Mouse (Mus musculus): ENCODE measurements around the gene Cldn14. TPM values are rescaled to one million over a fixed set of nuclear protein-coding genes. Genes with fewer than 3 reads are reported as not detected.

Cldn14 gene
- polyA plus RNA-seq, 1 experiment from 2014 or later, result not detected

GRCm38 (mm10) chr16:93957402-93957801, 51.2 kb downstream of the Cldn14 start:
- no peak overlapping the region for H3K9ac ChIP-seq (replicated peaks; ENCODE audit: low read depth, low read length)
- 0 out of 2 replicates have a peak, but pooled peaks cover 2% of the 10 kb centered on the region for H3K4me1 ChIP-seq (ENCODE audit: control insufficient read depth, insufficient read depth, low read length)
- no peaks in the 10 kb centered on the region for H3K27me3 ChIP-seq (ENCODE audit: control insufficient read depth, insufficient read depth, low read length)
- ATAC-seq (ENCODE audit: insufficient number of reproducible peaks, insufficient read depth, low FRiP score, low read depth), result no peak
- H3K27ac ChIP-seq (ENCODE audit: low read length), result no peak overlapping the region
- H3K4me3 ChIP-seq (ENCODE audit: low read depth, low read length), result no peak overlapping the region
- H3K4me2 ChIP-seq (replicated peaks; ENCODE audit: low read depth, low read length), result no peak overlapping the region
- no peaks in the 10 kb centered on the region for H3K9me3 ChIP-seq (ENCODE audit: control insufficient read depth, low read depth, low read length)
- H3K36me3 ChIP-seq (ENCODE audit: control insufficient read depth, insufficient read depth, low read length), result no peaks in the 10 kb centered on the region
- WGBS, result 56% methylated on average over 12 of the region's 12 CpGs

DNA sequence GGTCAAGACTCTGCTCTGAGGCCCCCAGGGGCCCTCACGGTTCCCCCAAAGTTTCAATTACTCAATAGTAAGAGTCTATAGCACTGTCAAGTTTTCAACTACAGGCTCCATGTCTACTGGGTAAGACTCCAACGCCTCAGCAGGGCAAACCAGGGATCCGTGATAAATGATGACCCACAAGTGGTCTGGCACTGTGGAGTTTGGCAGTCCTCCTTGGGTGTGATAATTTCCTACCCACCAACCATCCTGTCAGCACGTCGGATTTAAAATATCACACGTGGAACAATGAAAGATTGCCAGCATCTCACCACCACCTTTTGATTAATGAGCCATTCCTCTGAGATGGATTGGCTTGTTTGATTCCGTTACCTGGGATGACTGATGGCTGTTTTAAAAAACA, 51.7 kb downstream of the Cldn14 start:
- no peaks in the 10 kb centered on the region for H3K9me3 ChIP-seq (ENCODE audit: control insufficient read depth, low read depth, low read length)
- no peaks in the 10 kb centered on the region for H3K27me3 ChIP-seq (ENCODE audit: control insufficient read depth, insufficient read depth, low read length)
- 70% methylated on average over 7 of the region's 7 CpGs for WGBS
- no peak for ATAC-seq (ENCODE audit: insufficient number of reproducible peaks, insufficient read depth, low FRiP score, low read depth)
- H3K36me3 ChIP-seq (ENCODE audit: control insufficient read depth, insufficient read depth, low read length), result no peaks in the 10 kb centered on the region
- no peak overlapping the region for H3K4me3 ChIP-seq (ENCODE audit: low read depth, low read length)
- no peaks in the 10 kb centered on the region for H3K4me1 ChIP-seq (ENCODE audit: control insufficient read depth, insufficient read depth, low read length)
- H3K27ac ChIP-seq (ENCODE audit: low read length), result no peak overlapping the region
- no peak overlapping the region for H3K4me2 ChIP-seq (replicated peaks; ENCODE audit: low read depth, low read length)
- no peak overlapping the region for H3K9ac ChIP-seq (replicated peaks; ENCODE audit: low read depth, low read length)

DNA sequence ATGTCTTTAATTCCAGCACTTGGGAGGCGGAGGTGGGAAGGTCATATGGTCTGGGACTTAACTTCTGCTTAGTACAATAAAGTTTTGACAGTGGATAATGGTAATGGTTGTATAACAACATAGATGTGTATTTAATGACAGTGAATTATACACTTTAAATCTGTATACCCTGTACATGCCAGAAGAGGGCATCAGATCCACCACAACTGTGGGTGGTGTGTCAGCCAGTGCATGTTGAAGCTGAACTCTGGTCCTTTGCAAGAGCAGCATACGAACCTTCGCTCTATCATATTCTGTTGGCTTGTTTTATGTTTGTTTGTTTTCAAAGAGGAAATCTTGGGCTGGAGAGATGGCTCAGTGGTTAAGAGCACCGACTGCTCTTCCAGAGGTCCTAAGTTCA, 61.2 kb downstream of the Cldn14 start:
- Histone ChIP-seq H3K4me3 (ENCODE audit: low read depth, low read length) (no peak overlapping the region), H3K4me1 (ENCODE audit: control insufficient read depth, insufficient read depth, low read length) (peaks cover 3% of the 10 kb centered on the region; the same call in 1 of the 2 replicates), H3K27me3 (ENCODE audit: control insufficient read depth, insufficient read depth, low read length) (no peaks in the 10 kb centered on the region), H3K9ac (replicated peaks; ENCODE audit: low read depth, low read length) (no peak overlapping the region), H3K27ac (ENCODE audit: low read length) (no peak overlapping the region), H3K36me3 (ENCODE audit: control insufficient read depth, insufficient read depth, low read length) (no peaks in the 10 kb centered on the region), H3K4me2 (replicated peaks; ENCODE audit: low read depth, low read length) (no peak overlapping the region), H3K9me3 (ENCODE audit: control insufficient read depth, low read depth, low read length) (no peaks in the 10 kb centered on the region)
- 86% methylated on average over 4 of the region's 4 CpGs for WGBS
- no peak for ATAC-seq (ENCODE audit: insufficient number of reproducible peaks, insufficient read depth, low FRiP score, low read depth)

- Histone ChIP-seq H3K27me3 (ENCODE audit: control insufficient read depth, insufficient read depth, low read length) (no peaks in the 10 kb centered on the region), H3K27ac (ENCODE audit: low read length) (no peak overlapping the region), H3K9me3 (ENCODE audit: control insufficient read depth, low read depth, low read length) (no peaks in the 10 kb centered on the region), H3K9ac (replicated peaks; ENCODE audit: low read depth, low read length) (no peak overlapping the region), H3K4me2 (replicated peaks; ENCODE audit: low read depth, low read length) (no peak overlapping the region), H3K4me1 (ENCODE audit: control insufficient read depth, insufficient read depth, low read length) (peaks cover 3% of the 10 kb centered on the region; the same call in 1 of the 2 replicates), H3K4me3 (ENCODE audit: low read depth, low read length) (no peak overlapping the region), H3K36me3 (ENCODE audit: control insufficient read depth, insufficient read depth, low read length) (no peaks in the 10 kb centered on the region)
- WGBS, result 88% methylated on average over 6 of the region's 6 CpGs
- no peak for ATAC-seq (ENCODE audit: insufficient number of reproducible peaks, insufficient read depth, low FRiP score, low read depth)
These were observed 64.3 kb downstream of the Cldn14 start for GRCm38 (mm10) chr16:93944301-93944700.

DNA sequence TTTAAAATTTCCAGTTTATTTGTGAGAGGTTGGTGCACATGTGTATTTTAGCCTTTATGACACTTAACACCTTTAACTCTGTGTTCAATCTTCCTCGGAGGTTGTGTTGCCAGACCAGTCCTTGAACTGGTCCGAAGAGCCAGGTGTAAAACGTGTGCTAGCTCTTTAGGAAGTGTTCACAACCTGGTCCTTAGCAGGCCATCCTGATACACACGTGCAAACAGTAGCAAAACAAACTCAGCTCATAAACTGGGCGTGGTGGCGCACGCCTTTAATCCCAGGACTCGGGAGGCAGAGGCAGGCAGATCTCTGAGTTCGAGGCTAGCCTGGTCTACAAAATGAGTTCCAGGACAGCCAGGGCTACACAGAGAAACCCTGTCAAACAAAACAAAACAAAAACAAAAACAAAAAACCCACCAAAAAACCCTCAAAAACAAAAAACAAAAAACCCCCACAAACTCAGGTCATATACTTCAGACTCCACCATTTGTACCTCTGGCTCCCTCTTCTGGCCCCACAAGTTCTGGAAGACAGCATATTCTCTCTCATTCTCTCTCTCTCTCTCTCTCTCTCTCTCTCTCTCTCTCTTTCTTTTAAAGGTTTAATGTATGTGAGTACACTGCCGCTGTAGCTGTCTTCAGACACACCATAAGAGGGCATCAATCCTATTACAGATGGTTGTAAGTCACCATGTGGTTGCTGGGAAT, 65.7 kb downstream of the Cldn14 start:
- no peak overlapping the region for H3K4me2 ChIP-seq (replicated peaks; ENCODE audit: low read depth, low read length)
- no peak for ATAC-seq (ENCODE audit: insufficient number of reproducible peaks, insufficient read depth, low FRiP score, low read depth)
- H3K9me3 ChIP-seq (ENCODE audit: control insufficient read depth, low read depth, low read length), result no peaks in the 10 kb centered on the region
- H3K27me3 ChIP-seq (ENCODE audit: control insufficient read depth, insufficient read depth, low read length), result no peaks in the 10 kb centered on the region
- no peaks in the 10 kb centered on the region; the same call in 1 of the 2 replicates for H3K4me1 ChIP-seq (ENCODE audit: control insufficient read depth, insufficient read depth, low read length)
- H3K4me3 ChIP-seq (ENCODE audit: low read depth, low read length), result no peak overlapping the region
- no peaks in the 10 kb centered on the region for H3K36me3 ChIP-seq (ENCODE audit: control insufficient read depth, insufficient read depth, low read length)
- WGBS, result 90% methylated on average over 10 of the region's 10 CpGs
- H3K9ac ChIP-seq (replicated peaks; ENCODE audit: low read depth, low read length), result no peak overlapping the region
- no peak overlapping the region for H3K27ac ChIP-seq (ENCODE audit: low read length)

DNA sequence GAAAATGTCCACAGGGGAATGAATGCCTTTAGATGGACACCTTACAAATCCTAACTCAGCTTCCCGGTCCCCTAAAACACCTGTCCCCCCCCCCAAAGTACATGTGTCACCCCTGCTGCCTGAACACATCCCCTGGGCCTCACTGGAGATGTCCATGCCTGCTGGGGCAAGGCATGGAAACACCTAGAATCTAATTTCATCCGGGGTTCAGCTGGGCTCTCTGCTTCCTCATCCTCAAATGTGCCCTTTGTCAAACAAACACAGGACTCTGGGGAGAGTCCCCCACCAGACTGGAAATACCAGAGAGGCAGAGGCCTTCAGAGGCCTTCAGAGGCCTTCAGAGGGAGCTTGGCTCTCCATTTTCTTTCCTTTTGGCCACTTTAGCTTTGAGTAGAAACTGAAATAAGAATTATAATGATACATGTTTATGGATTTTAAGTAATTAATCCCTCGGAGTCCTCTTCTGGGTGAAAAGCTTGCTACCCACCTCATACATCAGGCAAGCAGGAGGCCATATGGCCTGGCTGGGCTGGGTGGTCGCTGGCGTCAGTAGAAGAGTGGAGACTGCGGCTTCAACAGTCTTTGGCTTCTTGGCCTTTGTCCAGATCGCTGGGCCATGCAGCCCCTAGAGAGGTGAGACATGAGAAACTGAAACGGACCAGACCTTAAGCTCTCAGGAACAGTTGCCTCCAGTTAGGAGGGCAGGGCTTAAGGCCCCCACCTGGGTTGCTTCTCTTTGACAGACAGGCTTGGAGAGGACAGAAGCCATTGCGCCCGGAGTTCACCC, 66.7 kb downstream of the Cldn14 start:
- Histone ChIP-seq H3K36me3 (ENCODE audit: control insufficient read depth, insufficient read depth, low read length) (no peaks in the 10 kb centered on the region), H3K4me3 (ENCODE audit: low read depth, low read length) (no peak overlapping the region), H3K4me2 (replicated peaks; ENCODE audit: low read depth, low read length) (no peak overlapping the region), H3K27me3 (ENCODE audit: control insufficient read depth, insufficient read depth, low read length) (no peaks in the 10 kb centered on the region), H3K4me1 (ENCODE audit: control insufficient read depth, insufficient read depth, low read length) (no peaks in the 10 kb centered on the region; the same call in 1 of the 2 replicates), H3K27ac (ENCODE audit: low read length) (no peak overlapping the region), H3K9me3 (ENCODE audit: control insufficient read depth, low read depth, low read length) (no peaks in the 10 kb centered on the region), H3K9ac (replicated peaks; ENCODE audit: low read depth, low read length) (no peak overlapping the region)
- ATAC-seq (ENCODE audit: insufficient number of reproducible peaks, insufficient read depth, low FRiP score, low read depth), result no peak
- 62% methylated on average over 10 of the region's 10 CpGs for WGBS

GRCm38 (mm10) chr16:93939961-93940360, 68.7 kb downstream of the Cldn14 start:
- WGBS, result 77% methylated on average over 4 of the region's 4 CpGs
- no peak overlapping the region for H3K27ac ChIP-seq (ENCODE audit: low read length)
- H3K27me3 ChIP-seq (ENCODE audit: control insufficient read depth, insufficient read depth, low read length), result no peaks in the 10 kb centered on the region; the same call in 1 of the 2 replicates

GRCm38 (mm10) chr16:93938400-93938846, 70.2 kb downstream of the Cldn14 start:
- Histone ChIP-seq H3K27ac (ENCODE audit: low read length) (no peak overlapping the region), H3K4me2 (replicated peaks; ENCODE audit: low read depth, low read length) (peak overlapping the region; percentile 48), H3K36me3 (ENCODE audit: control insufficient read depth, insufficient read depth, low read length) (no peaks in the 10 kb centered on the region), H3K9me3 (ENCODE audit: control insufficient read depth, low read depth, low read length) (no peaks in the 10 kb centered on the region), H3K27me3 (ENCODE audit: control insufficient read depth, insufficient read depth, low read length) (no peaks in the 10 kb centered on the region; the same call in 1 of the 2 replicates), H3K9ac (replicated peaks; ENCODE audit: low read depth, low read length) (no peak overlapping the region), H3K4me1 (ENCODE audit: control insufficient read depth, insufficient read depth, low read length) (no peaks in the 10 kb centered on the region; the same call in 1 of the 2 replicates), H3K4me3 (ENCODE audit: low read depth, low read length) (peak overlapping the region; percentile 19; the same call in 1 of the 2 replicates)
- ATAC-seq (ENCODE audit: insufficient number of reproducible peaks, insufficient read depth, low FRiP score, low read depth), result no peak
- 7% methylated on average over 16 of the region's 16 CpGs for WGBS

More at GRCm38 (mm10) chr16:93939961-93940360, 68.7 kb downstream of the Cldn14 start:
- Histone ChIP-seq H3K9me3 (ENCODE audit: control insufficient read depth, low read depth, low read length) (no peaks in the 10 kb centered on the region), H3K4me1 (ENCODE audit: control insufficient read depth, insufficient read depth, low read length) (no peaks in the 10 kb centered on the region; the same call in 1 of the 2 replicates), H3K9ac (replicated peaks; ENCODE audit: low read depth, low read length) (no peak overlapping the region), H3K4me2 (replicated peaks; ENCODE audit: low read depth, low read length) (no peak overlapping the region), H3K4me3 (ENCODE audit: low read depth, low read length) (no peak overlapping the region), H3K36me3 (ENCODE audit: control insufficient read depth, insufficient read depth, low read length) (no peaks in the 10 kb centered on the region)
- no peak for ATAC-seq (ENCODE audit: insufficient number of reproducible peaks, insufficient read depth, low FRiP score, low read depth)

Measured in stomach, embryonic 14.5 days (tissue).